Mouse (Mus musculus) hindbrain, embryonic 14.5 days (tissue): ENCODE measurements around the gene Pcbd2. TPM values are rescaled to one million over a fixed set of nuclear protein-coding genes. Genes with fewer than 3 reads are reported as not detected.

ENCODE experiments used
- ATAC-seq: fragments of 200-750 bp; cut with Nextera tagmentation; 2 replicates; pipeline ENCODE4 v1.8.0; 2017; ENCODE audit warnings: moderate number of reproducible peaks, mild to moderate bottlenecking, moderate TSS enrichment, moderate library complexity; ENCODE audit not compliant: low FRiP score
- DNase-seq: peaks from one replicate; pipeline ENCODE4 v3.0.0-alpha.2; 2015; ENCODE audit warnings: low spot score
- H3K27ac ChIP-seq: fragments of 300-500 bp; sonication (generic); 2 replicates; pipeline ENCODE4 v1.5.1; 2014; ENCODE audit warnings: mild to moderate bottlenecking, moderate library complexity
- H3K27me3 ChIP-seq: fragments of 300-500 bp; sonication (generic); 2 replicates; pipeline ENCODE4 v1.6.1; 2014; ENCODE audit warnings: mild to moderate bottlenecking, low read length, mixed read lengths; ENCODE audit not compliant: control insufficient read depth, insufficient read depth
- H3K36me3 ChIP-seq: fragments of 300-500 bp; sonication (generic); replicated peaks from 2 replicates; pipeline ENCODE4 v1.6.1; 2014; ENCODE audit not compliant: control insufficient read depth, insufficient read depth
- H3K4me1 ChIP-seq: fragments of 300-500 bp; sonication (generic); replicated peaks from 2 replicates; pipeline ENCODE4 v1.6.1; 2014; ENCODE audit warnings: antibody characterized with exemption, low read length, mixed read lengths; ENCODE audit not compliant: control insufficient read depth, insufficient read depth
- H3K4me2 ChIP-seq: fragments of 300-500 bp; sonication (generic); replicated peaks from 2 replicates; pipeline ENCODE4 v1.6.1; 2014; ENCODE audit warnings: mild to moderate bottlenecking, moderate library complexity
- H3K4me3 ChIP-seq: fragments of 300-500 bp; sonication (generic); replicated peaks from 2 replicates; pipeline ENCODE4 v1.5.1; 2014; ENCODE audit warnings: mild to moderate bottlenecking, low read length
- H3K9ac ChIP-seq: fragments of 300-500 bp; sonication (generic); 2 replicates; pipeline ENCODE4 v1.6.1; 2014
- H3K9me3 ChIP-seq: fragments of 300-500 bp; sonication (generic); 2 replicates; pipeline ENCODE4 v1.6.1; 2016; ENCODE audit warnings: low read length; ENCODE audit not compliant: control insufficient read depth
- WGBS: fragments of 180-500 bp; shearing (Covaris S2); extraction: QIAGEN DNeasy Blood & Tissue Kit; methylation state at CpG from one replicate; pipeline ENCODE4 v1.1.7; 2014; 5-methylcytosine and 5-hydroxymethylcytosine counted together
- polyA plus RNA-seq: library from polyadenylated mRNA; unstranded; fragments of >200 nt; fragmentation: Nextera tagmentation; extraction: Ambion mirVana; gene quantifications from 2 replicates; pipeline ENCODE4 v1.2.1, GENCODE M21; 2014

Pcbd2 gene
- polyA plus RNA-seq, 1 experiment from 2014 or later, result 25.3 TPM

GRCm38 (mm10) chr13:55810947-55811346, 83.8 kb downstream of the Pcbd2 start:
- no peak overlapping the region for H3K27ac ChIP-seq
- no peaks in the 10 kb centered on the region for H3K27me3 ChIP-seq
- no peaks in the 10 kb centered on the region for H3K36me3 ChIP-seq
- no peak overlapping the region for H3K4me3 ChIP-seq
- DNase-seq (no peak), ATAC-seq (no peak)
- no peak overlapping the region for H3K9ac ChIP-seq
- no peaks in the 10 kb centered on the region for H3K9me3 ChIP-seq
- 82% methylated on average over 5 of the region's 5 CpGs for WGBS
- no peaks in the 10 kb centered on the region for H3K4me1 ChIP-seq
- no peak overlapping the region for H3K4me2 ChIP-seq

GRCm38 (mm10) chr13:55813490-55814016, 86.4 kb downstream of the Pcbd2 start:
- Histone ChIP-seq H3K9me3 (no peaks in the 10 kb centered on the region), H3K4me3 (no peak overlapping the region), H3K4me1 (no peaks in the 10 kb centered on the region), H3K27me3 (no peaks in the 10 kb centered on the region), H3K36me3 (no peaks in the 10 kb centered on the region), H3K9ac (no peak overlapping the region), H3K4me2 (no peak overlapping the region), H3K27ac (no peak overlapping the region)
- ATAC-seq, result no peak
- WGBS, result 66% methylated on average over 5 of the region's 5 CpGs
- DNase-seq, result no peak

GRCm38 (mm10) chr13:55814834-55815233, 87.7 kb downstream of the Pcbd2 start:
- H3K36me3 ChIP-seq, result no peaks in the 10 kb centered on the region
- DNase-seq (no peak), ATAC-seq (no peak)
- no peak overlapping the region for H3K4me2 ChIP-seq
- no peaks in the 10 kb centered on the region for H3K27me3 ChIP-seq
- no peak overlapping the region for H3K27ac ChIP-seq
- no peak overlapping the region for H3K9ac ChIP-seq
- no peaks in the 10 kb centered on the region for H3K4me1 ChIP-seq
- H3K4me3 ChIP-seq, result no peak overlapping the region
- WGBS, result 89% methylated on average over 6 of the region's 6 CpGs
- H3K9me3 ChIP-seq, result no peaks in the 10 kb centered on the region

GRCm38 (mm10) chr13:55822499-55822898, 95.3 kb downstream of the Pcbd2 start:
- DNase-seq (no peak), ATAC-seq (no peak)
- H3K4me1 ChIP-seq, result no peaks in the 10 kb centered on the region
- no peak overlapping the region for H3K4me3 ChIP-seq
- no peak overlapping the region for H3K27ac ChIP-seq
- H3K36me3 ChIP-seq, result no peaks in the 10 kb centered on the region
- H3K9ac ChIP-seq, result no peak overlapping the region
- peaks cover 63% of the 10 kb centered on the region for H3K27me3 ChIP-seq
- H3K9me3 ChIP-seq, result no peaks in the 10 kb centered on the region
- H3K4me2 ChIP-seq, result no peak overlapping the region
- 59% methylated on average over 5 of the region's 5 CpGs for WGBS

- 12% methylated on average over 10 of the region's 10 CpGs for WGBS
- Histone ChIP-seq H3K9me3 (no peaks in the 10 kb centered on the region), H3K27me3 (peaks cover 72% of the 10 kb centered on the region), H3K9ac (no peak overlapping the region), H3K27ac (no peak overlapping the region), H3K4me1 (no peaks in the 10 kb centered on the region), H3K4me2 (no peak overlapping the region), H3K36me3 (no peaks in the 10 kb centered on the region), H3K4me3 (no peak overlapping the region)
- DNase-seq (no peak), ATAC-seq (no peak)
Measured at GRCm38 (mm10) chr13:55824151-55824945, 97.2 kb downstream of the Pcbd2 start.

- 0% methylated on average over 32 of the region's 32 CpGs for WGBS
- Histone ChIP-seq H3K27me3 (peaks cover 79% of the 10 kb centered on the region), H3K9me3 (no peaks in the 10 kb centered on the region), H3K36me3 (no peaks in the 10 kb centered on the region), H3K27ac (no peak overlapping the region), H3K4me2 (no peak overlapping the region), H3K4me3 (no peak overlapping the region), H3K9ac (no peak overlapping the region), H3K4me1 (no peaks in the 10 kb centered on the region)
- no peak for DNase-seq
- ATAC-seq, result no peak
Measured at GRCm38 (mm10) chr13:55825245-55825681, 98.1 kb downstream of the Pcbd2 start.

- Histone ChIP-seq H3K4me2 (no peak overlapping the region), H3K4me1 (no peaks in the 10 kb centered on the region), H3K27me3 (peaks cover 85% of the 10 kb centered on the region), H3K9me3 (no peaks in the 10 kb centered on the region), H3K9ac (no peak overlapping the region), H3K36me3 (no peaks in the 10 kb centered on the region), H3K4me3 (no peak overlapping the region), H3K27ac (no peak overlapping the region)
- DNase-seq, result no peak
- 1% methylated on average over 56 of the region's 56 CpGs for WGBS
- no peak for ATAC-seq
Measured at GRCm38 (mm10) chr13:55826008-55826671, 99.0 kb downstream of the Pcbd2 start.

Other genes starting within 250 kb of the Pcbd2 start
- gene Dbn1, start 239.3 kb upstream of the Pcbd2 start, polyA plus RNA-seq, result 406 and 416 TPM in 2 replicates
- 139 and 141 TPM in 2 replicates for gene Pdlim7, start 213.7 kb upstream of the Pcbd2 start, polyA plus RNA-seq
- 3.8 and 5.7 TPM in 2 replicates for gene Dok3, start 198.1 kb upstream of the Pcbd2 start, polyA plus RNA-seq
- 49.5 and 51.1 TPM in 2 replicates for gene Ddx41, start 190.7 kb upstream of the Pcbd2 start, polyA plus RNA-seq
- 41.4 and 47.4 TPM in 2 replicates for gene Fam193b, start 156.2 kb upstream of the Pcbd2 start, polyA plus RNA-seq
- 45.7 and 53.6 TPM in 2 replicates for gene Tmed9, start 153.6 kb upstream of the Pcbd2 start, polyA plus RNA-seq
- 18.3 and 25.3 TPM in 2 replicates for gene B4galt7, start 127.5 kb upstream of the Pcbd2 start, polyA plus RNA-seq
- 105 and 107 TPM in 2 replicates for gene Caml, start 104.4 kb upstream of the Pcbd2 start, polyA plus RNA-seq
- gene Ddx46, start 92.3 kb upstream of the Pcbd2 start, polyA plus RNA-seq, result 24.8 and 25.6 TPM in 2 replicates
- gene B230219D22Rik, start 34.2 kb upstream of the Pcbd2 start, polyA plus RNA-seq, result 96.0 and 101 TPM in 2 replicates
- gene Txndc15, start 12.7 kb upstream of the Pcbd2 start, polyA plus RNA-seq, result 144 and 145 TPM in 2 replicates
- 0.21 TPM in 1 of 2 replicates, not detected in the other for gene Catsper3, start 57.2 kb downstream of the Pcbd2 start, polyA plus RNA-seq
- gene Pitx1, start 108.8 kb downstream of the Pcbd2 start, polyA plus RNA-seq, result not detected in 2 replicates